Mouse (Mus musculus) olfactory bulb, adult 2 months (tissue): ENCODE data around the gene Frmd4a.

Experiments used
- CTCF ChIP-seq: fragments of 200-500 bp; IDR thresholded peaks from 2 replicates; pipeline ENCODE4 v1.5.1; 2012; ENCODE audit warnings: low read depth, mild to moderate bottlenecking, low read length, moderate library complexity; ENCODE audit not compliant: insufficient read depth
- POLR2A ChIP-seq: fragments of 200-500 bp; IDR thresholded peaks from 2 replicates; pipeline ENCODE4 v1.6.1; 2012; ENCODE audit warnings: mild to moderate bottlenecking, low read depth, low read length, moderate library complexity; ENCODE audit not compliant: insufficient read depth

DNA sequence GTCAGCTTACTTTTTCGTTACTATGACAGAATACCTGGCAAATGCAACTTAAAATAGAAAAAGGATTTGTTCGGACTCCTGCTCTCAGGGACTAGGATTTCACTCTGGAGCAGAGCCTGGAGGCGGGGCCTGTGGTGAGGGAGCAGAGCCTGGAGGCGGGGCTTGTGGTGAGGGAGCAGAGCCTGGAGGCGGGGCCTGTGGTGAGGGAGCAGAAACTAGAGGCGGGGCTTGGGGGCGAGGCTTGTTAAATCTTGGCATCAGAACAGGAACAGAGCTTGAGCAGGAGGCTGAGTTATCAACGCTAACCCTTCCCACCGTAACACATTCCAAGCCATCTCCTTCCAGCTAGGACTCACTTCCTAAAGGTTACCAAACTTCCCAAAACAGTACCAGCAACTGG is 575.9 kb downstream of the Frmd4a start:
- TF ChIP-seq CTCF (no peak), POLR2A (no peak)
